Mouse (Mus musculus): ENCODE results near the gene Gm9945. TPM values are rescaled to one million over a fixed set of nuclear protein-coding genes. Genes with fewer than 3 reads are reported as not detected.

The Gm9945 gene
- not detected in 2 replicates for polyA plus RNA-seq (2012; rRNA removed)

- DNase-seq: no peak
- peaks cover 15% of the 10 kb centered on the region for H3K27me3 ChIP-seq (ENCODE audit: control insufficient read depth, insufficient read depth, low read length)
- peaks cover 5% of the 10 kb centered on the region for H3K4me1 ChIP-seq (replicated peaks; ENCODE audit: control insufficient read depth, insufficient read depth, low read length)
- TF ChIP-seq POLR2A (IDR thresholded peaks at IDR 0.05; ENCODE audit: control insufficient read depth, extremely low read depth, insufficient read depth, low read length, poor library complexity): no peak
- no peak for TF ChIP-seq CTCF (IDR thresholded peaks at IDR 0.05; ENCODE audit: borderline replicate concordance, control insufficient read depth, extremely low read depth, insufficient read depth, low read length, poor library complexity)
- no peak within 1 kb of the TSS for H3K27ac ChIP-seq (ENCODE audit: control insufficient read depth, insufficient read depth, low read length)
- no peak within 1 kb of the TSS for H3K4me3 ChIP-seq (ENCODE audit: control insufficient read depth, insufficient read depth, low read length)
- WGBS: 4% methylated on average over 40 of the region's 40 CpGs
- no peaks in the 10 kb centered on the region for H3K36me3 ChIP-seq (ENCODE audit: control insufficient read depth, insufficient read depth, low read length)
Measured at GRCm38 (mm10) chr11:53479783-53480301, at the start of gene Gm9945, which contains the start of gene Sowaha. TSS of gene Gm9945 (plus strand) at chr11:53480166. TSS of gene Sowaha (minus strand) at chr11:53480274.

- no peaks in the 10 kb centered on the region for H3K36me3 ChIP-seq (ENCODE audit: control insufficient read depth, insufficient read depth, low read length)
- H3K4me3 ChIP-seq (ENCODE audit: control insufficient read depth, insufficient read depth, low read length): peak overlapping the region; percentile 63
- DNase-seq: no peak
- no peak for TF ChIP-seq POLR2A (IDR thresholded peaks at IDR 0.05; ENCODE audit: control insufficient read depth, extremely low read depth, insufficient read depth, low read length, poor library complexity)
- TF ChIP-seq CTCF (IDR thresholded peaks at IDR 0.05; ENCODE audit: borderline replicate concordance, control insufficient read depth, extremely low read depth, insufficient read depth, low read length, poor library complexity): 0 out of 2 replicates have a peak, but pooled peaks have one; percentile 50
- H3K27me3 ChIP-seq (ENCODE audit: control insufficient read depth, insufficient read depth, low read length): no peaks in the 10 kb centered on the region
- H3K27ac ChIP-seq (ENCODE audit: control insufficient read depth, insufficient read depth, low read length): peak overlapping the region; percentile 4
- WGBS: under 1% methylated on average over 34 of the region's 34 CpGs
- H3K4me1 ChIP-seq (replicated peaks; ENCODE audit: control insufficient read depth, insufficient read depth, low read length): peaks cover 13% of the 10 kb centered on the region
Measured at GRCm38 (mm10) chr11:53430300-53430669, 49.7 kb upstream of the Gm9945 start.

- H3K4me1 ChIP-seq (replicated peaks; ENCODE audit: control insufficient read depth, insufficient read depth, low read length): peaks cover 13% of the 10 kb centered on the region
- TF ChIP-seq POLR2A (IDR thresholded peaks at IDR 0.05; ENCODE audit: control insufficient read depth, extremely low read depth, insufficient read depth, low read length, poor library complexity) (peak; percentile 85), CTCF (IDR thresholded peaks at IDR 0.05; ENCODE audit: borderline replicate concordance, control insufficient read depth, extremely low read depth, insufficient read depth, low read length, poor library complexity) (no peak)
- no peaks in the 10 kb centered on the region for H3K36me3 ChIP-seq (ENCODE audit: control insufficient read depth, insufficient read depth, low read length)
- H3K4me3 ChIP-seq (ENCODE audit: control insufficient read depth, insufficient read depth, low read length): peak within 1 kb of the TSS; percentile 63
- DNase-seq: peak; percentile 99
- under 1% methylated on average over 44 of the region's 44 CpGs for WGBS
- no peaks in the 10 kb centered on the region for H3K27me3 ChIP-seq (ENCODE audit: control insufficient read depth, insufficient read depth, low read length)
- H3K27ac ChIP-seq (ENCODE audit: control insufficient read depth, insufficient read depth, low read length): peak within 1 kb of the TSS; percentile 20
Measured at GRCm38 (mm10) chr11:53430670-53431346, 49.2 kb upstream of the Gm9945 start, which contains the start of the genes Uqcrq and Gdf9. TSS of gene Uqcrq (minus strand) at chr11:53430831. TSS of gene Gdf9 (plus strand) at chr11:53431023.

- no peak for TF ChIP-seq CTCF (IDR thresholded peaks at IDR 0.05; ENCODE audit: borderline replicate concordance, control insufficient read depth, extremely low read depth, insufficient read depth, low read length, poor library complexity)
- no peak for TF ChIP-seq POLR2A (IDR thresholded peaks at IDR 0.05; ENCODE audit: control insufficient read depth, extremely low read depth, insufficient read depth, low read length, poor library complexity)
- H3K27me3 ChIP-seq (ENCODE audit: control insufficient read depth, insufficient read depth, low read length): no peaks in the 10 kb centered on the region
- H3K4me1 ChIP-seq (replicated peaks; ENCODE audit: control insufficient read depth, insufficient read depth, low read length): peaks cover 16% of the 10 kb centered on the region
- WGBS: 23% methylated on average over 9 of the region's 9 CpGs
- no peak for DNase-seq
- no peaks in the 10 kb centered on the region for H3K36me3 ChIP-seq (ENCODE audit: control insufficient read depth, insufficient read depth, low read length)
- H3K27ac ChIP-seq (ENCODE audit: control insufficient read depth, insufficient read depth, low read length): peak overlapping the region; percentile 20
- H3K4me3 ChIP-seq (ENCODE audit: control insufficient read depth, insufficient read depth, low read length): peak overlapping the region; percentile 63
Measured at GRCm38 (mm10) chr11:53431347-53432056, 48.5 kb upstream of the Gm9945 start.

GRCm38 (mm10) chr11:53433057-53433456 lies 46.9 kb upstream of the Gm9945 start:
- TF ChIP-seq CTCF (IDR thresholded peaks at IDR 0.05; ENCODE audit: borderline replicate concordance, control insufficient read depth, extremely low read depth, insufficient read depth, low read length, poor library complexity) (no peak), POLR2A (IDR thresholded peaks at IDR 0.05; ENCODE audit: control insufficient read depth, extremely low read depth, insufficient read depth, low read length, poor library complexity) (no peak)
- no peak overlapping the region for H3K4me3 ChIP-seq (ENCODE audit: control insufficient read depth, insufficient read depth, low read length)
- DNase-seq: no peak

GRCm38 (mm10) chr11:53435504-53435903 lies 44.5 kb upstream of the Gm9945 start:
- peaks cover 9% of the 10 kb centered on the region for H3K4me1 ChIP-seq (replicated peaks; ENCODE audit: control insufficient read depth, insufficient read depth, low read length)
- H3K27ac ChIP-seq (ENCODE audit: control insufficient read depth, insufficient read depth, low read length): no peak overlapping the region
- 55% methylated on average over 8 of the region's 8 CpGs for WGBS
- no peaks in the 10 kb centered on the region for H3K27me3 ChIP-seq (ENCODE audit: control insufficient read depth, insufficient read depth, low read length)
- no peaks in the 10 kb centered on the region for H3K36me3 ChIP-seq (ENCODE audit: control insufficient read depth, insufficient read depth, low read length)
- DNase-seq: no peak
- no peak for TF ChIP-seq POLR2A (IDR thresholded peaks at IDR 0.05; ENCODE audit: control insufficient read depth, extremely low read depth, insufficient read depth, low read length, poor library complexity)
- TF ChIP-seq CTCF (IDR thresholded peaks at IDR 0.05; ENCODE audit: borderline replicate concordance, control insufficient read depth, extremely low read depth, insufficient read depth, low read length, poor library complexity): no peak
- H3K4me3 ChIP-seq (ENCODE audit: control insufficient read depth, insufficient read depth, low read length): no peak overlapping the region

More at GRCm38 (mm10) chr11:53433057-53433456, 46.9 kb upstream of the Gm9945 start:
- 68% methylated on average over 6 of the region's 6 CpGs for WGBS
- Histone ChIP-seq H3K4me1 (replicated peaks; ENCODE audit: control insufficient read depth, insufficient read depth, low read length) (peaks cover 16% of the 10 kb centered on the region), H3K36me3 (ENCODE audit: control insufficient read depth, insufficient read depth, low read length) (no peaks in the 10 kb centered on the region), H3K27ac (ENCODE audit: control insufficient read depth, insufficient read depth, low read length) (no peak overlapping the region), H3K27me3 (ENCODE audit: control insufficient read depth, insufficient read depth, low read length) (no peaks in the 10 kb centered on the region)

Data from thymus, adult 2 months (tissue).